Comparison of ENCODE assay signal across 8 mouse cellular contexts in genomic region chr6:88106612-88107123, GRCm38 (mm10). TPM values are rescaled to one million over a fixed set of nuclear protein-coding genes. Genes with fewer than 3 reads are reported as not detected.
DNase-seq lines count a peak whose midpoint lies in the region; ATAC-seq and TF ChIP-seq lines count a peak whose summit lies in the region.

No protein-coding gene starts in this region.

- peaks cover 53% of the 10 kb centered on the region for H3K4me1 ChIP-seq in liver, embryonic 15.5 days (replicated peaks)
- H3K4me1 ChIP-seq in stomach, postnatal 0 days (replicated peaks; ENCODE audit: control insufficient read depth, insufficient read depth) = no peaks in the 10 kb centered on the region

- WGBS in liver, embryonic 15.5 days (ENCODE audit: insufficient replicate concordance) = 28% methylated on average over 12 of the region's 12 CpGs
- 97% methylated on average over 12 of the region's 12 CpGs for WGBS in stomach, postnatal 0 days

- no peak for TF ChIP-seq CTCF in stomach, postnatal 0 days (IDR thresholded peaks at IDR 0.05; ENCODE audit: low read depth)

- H3K27ac ChIP-seq in liver, embryonic 15.5 days (replicated peaks) = peak overlapping the region; percentile 71
- no peak overlapping the region for H3K27ac ChIP-seq in stomach, postnatal 0 days (replicated peaks)

- peak; percentile 42 for DNase-seq in cerebellum, adult 11-12 months
- DNase-seq in spleen, postnatal 4 days (ENCODE audit: low spot score in 2 of 2) = peak; percentile 37 to 69
- no peak for DNase-seq in spleen, postnatal 14 days (ENCODE audit: low spot score in 2 of 2)
- no peak for DNase-seq in stomach, postnatal 0 days (ENCODE audit: low spot score)
- no peak for DNase-seq in right cerebral cortex, adult 2 months (ENCODE audit: low spot score in 2 of 2)
- DNase-seq in kidney, postnatal 14 days = no peak

- peak overlapping the region; percentile 33; the same call in 1 of the 2 replicates for H3K4me3 ChIP-seq in liver, embryonic 15.5 days (replicated peaks)
- H3K4me3 ChIP-seq in stomach, postnatal 0 days (ENCODE audit: low read depth, low read length) = no peak overlapping the region

- no peaks in the 10 kb centered on the region for H3K27me3 ChIP-seq in liver, embryonic 15.5 days
- H3K27me3 ChIP-seq in stomach, postnatal 0 days (ENCODE audit: control insufficient read depth, insufficient read depth, low read length) = no peaks in the 10 kb centered on the region

- TF ChIP-seq EP300 in stomach, postnatal 0 days (optimal IDR thresholded peaks at IDR 0.05) = no peak

- ATAC-seq in cerebellum, adult (ENCODE audit: insufficient number of reproducible peaks, low FRiP score, low TSS enrichment) = no peak
- peak; percentile 46 for ATAC-seq in liver, embryonic 15.5 days (ENCODE audit: insufficient read depth)
- 0 out of 2 replicates have a peak, but pooled peaks have one; percentile 22 for ATAC-seq in stomach, postnatal 0 days (ENCODE audit: low FRiP score, low TSS enrichment)

- H3K9ac ChIP-seq in liver, embryonic 15.5 days = peak overlapping the region; percentile 39; the same call in 1 of the 2 replicates
- peak overlapping the region; percentile 19; the same call in 1 of the 2 replicates for H3K9ac ChIP-seq in stomach, postnatal 0 days (ENCODE audit: low read length)

- H3K36me3 ChIP-seq in liver, embryonic 15.5 days (replicated peaks) = peaks cover 27% of the 10 kb centered on the region
- H3K36me3 ChIP-seq in stomach, postnatal 0 days (ENCODE audit: control insufficient read depth, insufficient read depth, low read length) = peaks cover 14% of the 10 kb centered on the region

- no peaks in the 10 kb centered on the region for H3K9me3 ChIP-seq in liver, embryonic 15.5 days (replicated peaks)
- no peaks in the 10 kb centered on the region for H3K9me3 ChIP-seq in stomach, postnatal 0 days (ENCODE audit: control insufficient read depth, low read length)

- H3K4me2 ChIP-seq in liver, embryonic 15.5 days = peak overlapping the region; percentile 70
- peak overlapping the region; percentile 33 for H3K4me2 ChIP-seq in stomach, postnatal 0 days (replicated peaks; ENCODE audit: low read depth)

RNA-seq across cellular contexts. Expression of gene Rpn1, which starts 22.4 kb away (rescaled TPM):
- polyA plus RNA-seq in liver, embryonic 15.5 days (2015; fragmentation: Nextera tagmentation; extraction: Ambion mirVana) = 181 and 184 TPM in 2 replicates
- 265 and 266 TPM in 2 replicates for polyA plus RNA-seq in stomach, postnatal 0 days (2015; fragmentation: Nextera tagmentation; extraction: Ambion mirVana)

Comparison
In these comparisons a context has a peak if more than half of its experiments do, and no peak if none do; other contexts are left out.
1. DNase-seq: peak in cerebellum, adult 11-12 months (single experiment) and spleen, postnatal 4 days (2 of 2); none in spleen, postnatal 14 days (0 of 2), stomach, postnatal 0 days (single experiment), right cerebral cortex, adult 2 months (0 of 2) and kidney, postnatal 14 days (single experiment).